Mouse (Mus musculus): ENCODE results near the gene Itih5. TPM values are rescaled to one million over a fixed set of nuclear protein-coding genes. Genes with fewer than 3 reads are reported as not detected.
A peak's percentile ranks its signal among the peaks of the same experiment; 100 is the strongest.

Itih5 gene
- total RNA-seq, 1 experiment from 2014 or later: 19.9 TPM

GRCm38 (mm10) chr2:10166635-10167034 lies 13.3 kb downstream of the Itih5 start:
- ATAC-seq (replicated peaks; ENCODE audit: low read depth, poor library complexity, severe bottlenecking): peak; percentile 96

- peak; percentile 41; the same call in 1 of the 2 replicates for ATAC-seq (replicated peaks; ENCODE audit: low read depth, poor library complexity, severe bottlenecking)
Observed at GRCm38 (mm10) chr2:10167283-10167682, 13.9 kb downstream of the Itih5 start.

- ATAC-seq (replicated peaks; ENCODE audit: low read depth, poor library complexity, severe bottlenecking): no peak
Observed at GRCm38 (mm10) chr2:10168016-10168415, 14.6 kb downstream of the Itih5 start.

- ATAC-seq (replicated peaks; ENCODE audit: low read depth, poor library complexity, severe bottlenecking): no peak
Observed at GRCm38 (mm10) chr2:10169991-10170390, 16.6 kb downstream of the Itih5 start.

GRCm38 (mm10) chr2:10193553-10193952 lies 40.2 kb downstream of the Itih5 start:
- ATAC-seq (replicated peaks; ENCODE audit: low read depth, poor library complexity, severe bottlenecking): no peak

GRCm38 (mm10) chr2:10195162-10195561 lies 41.8 kb downstream of the Itih5 start:
- ATAC-seq (replicated peaks; ENCODE audit: low read depth, poor library complexity, severe bottlenecking): 0 out of 2 replicates have a peak, but pooled peaks have one; percentile 36

- ATAC-seq (replicated peaks; ENCODE audit: low read depth, poor library complexity, severe bottlenecking): no peak
Observed at GRCm38 (mm10) chr2:10199326-10199725, 46.0 kb downstream of the Itih5 start.

- no peak for ATAC-seq (replicated peaks; ENCODE audit: low read depth, poor library complexity, severe bottlenecking)
Observed at GRCm38 (mm10) chr2:10200736-10201285, 47.4 kb downstream of the Itih5 start.

- ATAC-seq (replicated peaks; ENCODE audit: low read depth, poor library complexity, severe bottlenecking): no peak
Observed at GRCm38 (mm10) chr2:10204301-10204700, 50.9 kb downstream of the Itih5 start.

- ATAC-seq (replicated peaks; ENCODE audit: low read depth, poor library complexity, severe bottlenecking): no peak
Observed at GRCm38 (mm10) chr2:10213468-10213867, 60.1 kb downstream of the Itih5 start.

- ATAC-seq (replicated peaks; ENCODE audit: low read depth, poor library complexity, severe bottlenecking): no peak
Observed at GRCm38 (mm10) chr2:10215876-10216565, 62.6 kb downstream of the Itih5 start.

- ATAC-seq (replicated peaks; ENCODE audit: low read depth, poor library complexity, severe bottlenecking): no peak
Observed at GRCm38 (mm10) chr2:10216566-10217247, 63.3 kb downstream of the Itih5 start.

GRCm38 (mm10) chr2:10221862-10222261 lies 68.5 kb downstream of the Itih5 start:
- no peak for ATAC-seq (replicated peaks; ENCODE audit: low read depth, poor library complexity, severe bottlenecking)

GRCm38 (mm10) chr2:10226907-10227306 lies 73.5 kb downstream of the Itih5 start:
- ATAC-seq (replicated peaks; ENCODE audit: low read depth, poor library complexity, severe bottlenecking): no peak

GRCm38 (mm10) chr2:10231971-10232370 lies 78.6 kb downstream of the Itih5 start:
- no peak for ATAC-seq (replicated peaks; ENCODE audit: low read depth, poor library complexity, severe bottlenecking)

- no peak for ATAC-seq (replicated peaks; ENCODE audit: low read depth, poor library complexity, severe bottlenecking)
Observed at GRCm38 (mm10) chr2:10236554-10236953, 83.2 kb downstream of the Itih5 start.

GRCm38 (mm10) chr2:10242970-10243369 lies 89.6 kb downstream of the Itih5 start:
- no peak for ATAC-seq (replicated peaks; ENCODE audit: low read depth, poor library complexity, severe bottlenecking)

GRCm38 (mm10) chr2:10250441-10250840 lies 97.1 kb downstream of the Itih5 start:
- no peak for ATAC-seq (replicated peaks; ENCODE audit: low read depth, poor library complexity, severe bottlenecking)

- ATAC-seq (replicated peaks; ENCODE audit: low read depth, poor library complexity, severe bottlenecking): no peak
Observed at GRCm38 (mm10) chr2:10250926-10251325, 97.6 kb downstream of the Itih5 start.

GRCm38 (mm10) chr2:10251466-10251865 lies 98.1 kb downstream of the Itih5 start:
- ATAC-seq (replicated peaks; ENCODE audit: low read depth, poor library complexity, severe bottlenecking): no peak

- no peak for ATAC-seq (replicated peaks; ENCODE audit: low read depth, poor library complexity, severe bottlenecking)
Observed at GRCm38 (mm10) chr2:10252016-10252415, 98.6 kb downstream of the Itih5 start.

All from common myeloid progenitor, adult 5-6 weeks (primary cell).